In genomic region chr7:137312166-137312932, GRCm38 (mm10) we compare ENCODE assay signal across 8 mouse cellular contexts. TPM values are rescaled to one million over a fixed set of nuclear protein-coding genes. Genes with fewer than 3 reads are reported as not detected.
DNase-seq lines count a peak whose midpoint lies in the region; ATAC-seq lines count a peak whose summit lies in the region.

No protein-coding gene starts in this region.

- H3K27ac ChIP-seq in kidney, embryonic 15.5 days: no peak overlapping the region
- H3K27ac ChIP-seq in embryonic facial prominence, embryonic 15.5 days (replicated peaks): peak overlapping the region; percentile 29; the same call in 1 of the 2 replicates
- H3K27ac ChIP-seq in intestine, embryonic 16.5 days (ENCODE audit: low read length): no peak overlapping the region
- peak overlapping the region; percentile 99 for H3K27ac ChIP-seq in neural tube, embryonic 13.5 days (replicated peaks)

- peak overlapping the region; percentile 97 for H3K4me2 ChIP-seq in kidney, embryonic 15.5 days
- H3K4me2 ChIP-seq in embryonic facial prominence, embryonic 15.5 days (replicated peaks): peak overlapping the region; percentile 92
- H3K4me2 ChIP-seq in intestine, embryonic 16.5 days (ENCODE audit: low read depth, low read length): peak overlapping the region; percentile 96
- peak overlapping the region; percentile 76 for H3K4me2 ChIP-seq in neural tube, embryonic 13.5 days

- 9% methylated on average over 17 of the region's 17 CpGs for WGBS in kidney, embryonic 15.5 days
- WGBS in embryonic facial prominence, embryonic 15.5 days: 9% methylated on average over 17 of the region's 17 CpGs
- WGBS in intestine, embryonic 16.5 days: 9% methylated on average over 17 of the region's 17 CpGs
- WGBS in neural tube, embryonic 13.5 days: 3% methylated on average over 17 of the region's 17 CpGs

- no peak for ATAC-seq in kidney, embryonic 15.5 days (replicated peaks; ENCODE audit: low FRiP score)
- ATAC-seq in embryonic facial prominence, embryonic 15.5 days (ENCODE audit: insufficient number of reproducible peaks, low FRiP score, low TSS enrichment, low read depth): no peak
- no peak for ATAC-seq in intestine, embryonic 16.5 days
- ATAC-seq in neural tube, embryonic 13.5 days (ENCODE audit: low read depth): no peak

- peak overlapping the region; percentile 62 for H3K4me3 ChIP-seq in kidney, embryonic 15.5 days (replicated peaks)
- H3K4me3 ChIP-seq in embryonic facial prominence, embryonic 15.5 days (replicated peaks): peak overlapping the region; percentile 67
- peak overlapping the region; percentile 62 for H3K4me3 ChIP-seq in intestine, embryonic 16.5 days (ENCODE audit: low read length)
- peak overlapping the region; percentile 88 for H3K4me3 ChIP-seq in neural tube, embryonic 13.5 days

- H3K36me3 ChIP-seq in kidney, embryonic 15.5 days: no peaks in the 10 kb centered on the region
- H3K36me3 ChIP-seq in embryonic facial prominence, embryonic 15.5 days: no peaks in the 10 kb centered on the region
- H3K36me3 ChIP-seq in intestine, embryonic 16.5 days (ENCODE audit: control insufficient read depth, insufficient read depth, low read length): no peaks in the 10 kb centered on the region
- H3K36me3 ChIP-seq in neural tube, embryonic 13.5 days: peaks cover 8% of the 10 kb centered on the region

- no peaks in the 10 kb centered on the region for H3K9me3 ChIP-seq in kidney, embryonic 15.5 days (replicated peaks)
- no peaks in the 10 kb centered on the region for H3K9me3 ChIP-seq in embryonic facial prominence, embryonic 15.5 days (replicated peaks)
- H3K9me3 ChIP-seq in intestine, embryonic 16.5 days (ENCODE audit: control insufficient read depth, low read length): no peaks in the 10 kb centered on the region
- H3K9me3 ChIP-seq in neural tube, embryonic 13.5 days: no peaks in the 10 kb centered on the region

- DNase-seq in kidney, adult 8-10 months: no peak
- DNase-seq in ovary, adult 18-20 months (ENCODE audit: low spot score): no peak
- DNase-seq in adrenal gland, postnatal 25 days: no peak
- no peak for DNase-seq in urinary bladder, postnatal 4 days (ENCODE audit: low spot score in 2 of 2)

- H3K4me1 ChIP-seq in kidney, embryonic 15.5 days: peaks cover 57% of the 10 kb centered on the region
- H3K4me1 ChIP-seq in embryonic facial prominence, embryonic 15.5 days: peaks cover 55% of the 10 kb centered on the region
- H3K4me1 ChIP-seq in intestine, embryonic 16.5 days (ENCODE audit: control insufficient read depth, insufficient read depth, low read length): peaks cover 29% of the 10 kb centered on the region
- H3K4me1 ChIP-seq in neural tube, embryonic 13.5 days (replicated peaks): peaks cover 74% of the 10 kb centered on the region

- no peak overlapping the region for H3K9ac ChIP-seq in kidney, embryonic 15.5 days
- H3K9ac ChIP-seq in embryonic facial prominence, embryonic 15.5 days: peak overlapping the region; percentile 18; the same call in 1 of the 2 replicates
- H3K9ac ChIP-seq in intestine, embryonic 16.5 days (ENCODE audit: low read depth, low read length): no peak overlapping the region
- peak overlapping the region; percentile 99 for H3K9ac ChIP-seq in neural tube, embryonic 13.5 days

- peaks cover 98% of the 10 kb centered on the region for H3K27me3 ChIP-seq in kidney, embryonic 15.5 days
- peaks cover 60% of the 10 kb centered on the region for H3K27me3 ChIP-seq in embryonic facial prominence, embryonic 15.5 days
- H3K27me3 ChIP-seq in intestine, embryonic 16.5 days (replicated peaks; ENCODE audit: control insufficient read depth, insufficient read depth, low read length): peaks cover 73% of the 10 kb centered on the region
- H3K27me3 ChIP-seq in neural tube, embryonic 13.5 days: peaks cover 12% of the 10 kb centered on the region

RNA-seq across cellular contexts. Expression of gene Ebf3, which starts 1.9 kb away (rescaled TPM):
- 1.5 and 1.6 TPM in 2 replicates for polyA plus RNA-seq in kidney, embryonic 15.5 days (2015; fragmentation: Nextera tagmentation; extraction: Ambion mirVana)
- polyA plus RNA-seq in embryonic facial prominence, embryonic 15.5 days (2015; fragmentation: Nextera tagmentation; extraction: Ambion mirVana): 6.4 and 6.7 TPM in 2 replicates
- polyA plus RNA-seq in intestine, embryonic 16.5 days (2015; fragmentation: Nextera tagmentation; extraction: Ambion mirVana): 0.22 and 0.43 TPM in 2 replicates
- polyA plus RNA-seq in neural tube, embryonic 13.5 days (2015; fragmentation: Nextera tagmentation; extraction: Ambion mirVana): 23.9 and 24.1 TPM in 2 replicates
- 4.8 and 7.3 TPM in 2 replicates for total RNA-seq in adrenal gland, postnatal 25 days (2021)

Comparison
In these comparisons a context has a peak if more than half of its experiments do, and no peak if none do; other contexts are left out.
1. H3K27ac ChIP-seq: peak in embryonic facial prominence, embryonic 15.5 days (single experiment) and neural tube, embryonic 13.5 days (single experiment); none in kidney, embryonic 15.5 days (single experiment) and intestine, embryonic 16.5 days (single experiment).
2. H3K9ac ChIP-seq: peak in embryonic facial prominence, embryonic 15.5 days (single experiment) and neural tube, embryonic 13.5 days (single experiment); none in kidney, embryonic 15.5 days (single experiment) and intestine, embryonic 16.5 days (single experiment).
3. Peak in every context shown above with its lines, with median percentiles within 50 percentile points of each other: H3K4me2 ChIP-seq and H3K4me3 ChIP-seq.